Mouse (Mus musculus) adrenal gland, postnatal 25 days (tissue): ENCODE measurements around the gene Ifrd2. TPM values are rescaled to one million over a fixed set of nuclear protein-coding genes. Genes with fewer than 3 reads are reported as not detected.

Experiments used
- DNase-seq: peaks from one replicate; pipeline ENCODE4 v3.0.0; 2021; ENCODE audit warnings: mixed read lengths
- total RNA-seq: library from RNA; stranded (reverse); gene quantifications from 2 replicates; pipeline ENCODE4 v1.2.3, GENCODE M21; 2021

Ifrd2 gene
- total RNA-seq, 1 experiment from 2014 or later: 47.0 TPM

GRCm38 (mm10) chr9:107575579-107576356, 11.7 kb upstream of the Ifrd2 start:
- DNase-seq: no peak

DNA sequence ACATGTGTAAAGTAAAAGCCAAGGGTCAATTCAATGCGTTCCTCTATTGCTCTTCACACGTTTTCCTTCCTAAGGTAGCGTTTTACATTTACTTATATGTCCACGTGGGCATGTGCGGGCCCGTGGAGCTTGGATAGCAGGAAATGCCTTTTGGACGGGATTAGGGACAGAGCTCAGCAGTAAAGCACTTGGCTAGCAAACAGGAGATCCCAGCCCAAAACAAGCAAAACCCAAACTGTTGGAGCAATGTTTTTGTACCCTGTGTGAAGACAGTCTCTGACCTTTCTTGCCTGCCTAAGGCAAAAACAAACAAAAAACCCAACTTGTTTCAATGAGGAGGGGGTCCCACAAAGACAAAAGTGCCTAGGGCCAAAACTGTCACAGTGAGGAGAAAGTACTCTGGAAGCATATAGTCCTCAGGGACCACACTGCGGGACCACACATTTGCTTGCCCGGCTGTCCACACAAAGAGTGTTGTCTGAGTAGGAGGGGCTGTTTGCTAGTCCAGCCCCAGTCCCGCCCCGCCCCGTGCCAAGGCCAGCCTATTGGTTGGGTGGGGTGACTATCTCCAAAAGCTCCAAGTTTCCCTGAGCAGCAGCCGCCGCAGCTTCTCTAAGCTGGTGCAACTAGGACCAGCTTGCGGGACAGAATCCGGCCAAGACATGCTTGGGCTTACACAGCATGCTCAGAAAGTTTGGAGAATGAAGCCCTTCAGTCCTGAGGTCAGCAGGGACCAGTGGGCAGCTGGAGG, 10.9 kb upstream of the Ifrd2 start, which contains the start of gene Hyal1:
Gene Hyal1 (plus strand): TSS at position 571 of the 751 bp plus-strand sequence.
- peak; percentile 86 for DNase-seq

GRCm38 (mm10) chr9:107577871-107578270, 9.6 kb upstream of the Ifrd2 start:
- no peak for DNase-seq

GRCm38 (mm10) chr9:107578587-107578986, 8.9 kb upstream of the Ifrd2 start, which contains the start of gene Naa80:
Naa80 (plus strand) TSS chr9:107578887.
- DNase-seq: no peak

GRCm38 (mm10) chr9:107579023-107579900, 8.2 kb upstream of the Ifrd2 start:
- no peak for DNase-seq

GRCm38 (mm10) chr9:107580501-107581317, 6.7 kb upstream of the Ifrd2 start, which contains the start of gene Hyal3:
Hyal3 (plus strand) TSS chr9:107580818.
- peak; percentile 85 for DNase-seq

DNA sequence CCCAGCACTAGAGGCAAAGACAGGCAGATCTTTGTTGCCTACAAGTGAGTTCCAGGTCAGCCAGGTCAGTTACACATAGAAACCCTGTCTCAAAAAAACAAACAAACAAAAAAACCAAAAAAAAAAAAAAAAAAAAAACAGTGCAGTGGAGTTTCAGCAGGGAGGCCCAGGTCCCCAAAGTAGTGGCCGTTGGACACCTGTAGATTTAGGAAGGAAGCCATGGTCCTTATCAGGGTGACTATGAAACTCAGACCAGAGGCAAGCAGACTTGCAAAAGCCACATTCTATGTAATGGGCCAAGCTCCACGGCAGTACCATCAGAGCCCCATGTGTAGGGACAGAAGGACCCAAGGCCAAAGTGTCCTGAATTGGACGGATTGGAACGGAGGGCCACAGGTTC, 5.9 kb upstream of the Ifrd2 start:
- DNase-seq: no peak

DNA sequence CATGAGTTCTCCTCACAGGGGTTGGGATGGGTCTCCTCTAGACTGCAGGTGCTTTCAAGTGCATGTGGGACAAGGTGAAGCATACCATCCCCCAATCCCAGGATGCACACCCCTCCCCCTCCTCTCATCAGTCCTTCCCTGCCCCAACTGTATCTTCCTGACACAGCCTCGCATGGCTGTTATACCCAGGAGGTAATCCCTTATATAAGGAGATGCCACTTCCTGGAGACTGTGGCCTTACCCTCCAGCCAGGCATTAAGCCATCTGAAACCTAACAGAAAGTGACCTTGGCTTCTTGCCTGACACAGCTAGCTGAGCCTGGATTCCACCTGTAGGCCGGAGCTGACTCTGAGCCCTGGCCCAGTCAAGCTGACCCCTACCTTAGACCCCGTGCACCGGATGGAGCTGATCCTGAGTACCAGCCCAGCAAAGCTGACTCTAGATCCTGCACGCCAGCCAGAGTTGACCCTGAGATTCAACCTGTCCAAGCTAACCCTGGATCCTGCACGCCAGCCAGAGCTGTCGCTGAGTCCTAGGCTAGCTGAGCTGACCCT, 4.9 kb upstream of the Ifrd2 start:
- no peak for DNase-seq

GRCm38 (mm10) chr9:107583174-107583573, 4.3 kb upstream of the Ifrd2 start:
- no peak for DNase-seq

DNA sequence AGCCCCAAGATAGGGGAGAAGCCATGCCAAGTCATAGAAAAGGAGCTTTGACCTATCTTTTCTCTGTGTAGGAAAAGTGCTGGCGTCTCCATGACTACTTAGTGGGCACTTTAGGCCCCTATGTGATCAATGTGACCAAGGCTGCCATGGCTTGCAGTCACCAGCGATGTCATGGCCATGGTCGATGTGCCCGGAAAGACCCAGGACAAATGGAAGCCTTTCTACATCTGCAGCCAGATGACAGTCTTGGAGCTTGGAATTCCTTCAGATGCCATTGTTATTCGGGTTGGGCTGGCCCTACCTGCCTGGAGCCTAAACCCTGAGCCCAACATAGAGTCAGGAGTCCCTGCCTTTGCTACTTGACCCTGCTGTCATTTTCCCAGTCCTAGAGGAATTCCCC, 938 bp upstream of the Ifrd2 start:
- DNase-seq: no peak

- DNase-seq: peak; percentile 67
Observed at GRCm38 (mm10) chr9:107587833-107588639, 594 bp downstream of the Ifrd2 start.

DNA sequence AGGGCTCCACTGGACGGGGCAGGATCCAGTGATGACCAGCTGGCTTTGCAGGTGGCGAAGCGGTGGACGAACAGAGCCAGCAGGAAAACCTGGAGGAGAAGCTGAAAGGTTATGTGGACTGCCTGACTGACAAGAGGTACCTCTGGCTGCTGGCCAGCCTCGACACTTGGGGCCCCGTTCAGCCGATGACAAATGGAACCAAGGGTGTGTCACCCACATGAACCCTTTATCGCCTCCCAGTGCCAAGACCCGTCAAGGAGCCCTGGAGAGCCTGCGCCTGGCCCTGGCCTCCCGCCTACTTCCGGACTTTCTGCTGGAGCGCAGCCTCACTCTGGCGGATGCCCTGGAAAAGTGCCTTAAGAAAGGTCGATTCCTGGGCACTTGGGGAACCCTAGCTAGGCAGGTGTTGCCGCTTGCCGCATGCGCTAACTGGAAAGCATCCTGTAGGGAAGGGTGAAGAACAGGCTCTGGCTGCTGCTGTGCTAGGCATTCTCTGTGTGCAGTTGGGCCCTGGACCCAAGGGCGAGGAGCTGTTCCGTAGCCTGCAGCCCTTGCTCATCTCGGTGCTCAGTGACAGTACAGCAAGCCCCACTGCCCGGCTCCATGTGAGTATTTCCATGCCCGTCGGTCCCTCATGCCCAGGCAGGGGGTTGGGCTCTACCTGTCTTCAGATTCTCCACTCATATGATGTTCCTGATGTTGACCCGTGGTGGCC, 2.8 kb downstream of the Ifrd2 start:
- DNase-seq: peak; percentile 28

DNA sequence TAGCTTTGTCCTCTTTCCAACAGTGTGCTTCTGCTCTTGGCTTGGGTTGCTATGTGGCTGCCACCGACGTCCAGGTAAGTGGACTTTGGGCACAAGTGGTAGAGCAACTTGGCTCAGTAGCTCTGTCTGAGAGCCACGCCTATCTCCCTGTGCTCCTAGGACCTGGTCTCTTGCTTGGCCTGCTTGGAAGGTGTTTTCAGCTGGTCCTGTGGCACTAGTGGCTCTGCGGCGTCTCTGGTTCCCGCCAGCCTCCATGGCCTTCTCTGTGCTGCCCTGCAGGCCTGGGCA, 3.3 kb downstream of the Ifrd2 start:
- DNase-seq: no peak

GRCm38 (mm10) chr9:107593101-107593976, 5.9 kb downstream of the Ifrd2 start:
- no peak for DNase-seq

DNA sequence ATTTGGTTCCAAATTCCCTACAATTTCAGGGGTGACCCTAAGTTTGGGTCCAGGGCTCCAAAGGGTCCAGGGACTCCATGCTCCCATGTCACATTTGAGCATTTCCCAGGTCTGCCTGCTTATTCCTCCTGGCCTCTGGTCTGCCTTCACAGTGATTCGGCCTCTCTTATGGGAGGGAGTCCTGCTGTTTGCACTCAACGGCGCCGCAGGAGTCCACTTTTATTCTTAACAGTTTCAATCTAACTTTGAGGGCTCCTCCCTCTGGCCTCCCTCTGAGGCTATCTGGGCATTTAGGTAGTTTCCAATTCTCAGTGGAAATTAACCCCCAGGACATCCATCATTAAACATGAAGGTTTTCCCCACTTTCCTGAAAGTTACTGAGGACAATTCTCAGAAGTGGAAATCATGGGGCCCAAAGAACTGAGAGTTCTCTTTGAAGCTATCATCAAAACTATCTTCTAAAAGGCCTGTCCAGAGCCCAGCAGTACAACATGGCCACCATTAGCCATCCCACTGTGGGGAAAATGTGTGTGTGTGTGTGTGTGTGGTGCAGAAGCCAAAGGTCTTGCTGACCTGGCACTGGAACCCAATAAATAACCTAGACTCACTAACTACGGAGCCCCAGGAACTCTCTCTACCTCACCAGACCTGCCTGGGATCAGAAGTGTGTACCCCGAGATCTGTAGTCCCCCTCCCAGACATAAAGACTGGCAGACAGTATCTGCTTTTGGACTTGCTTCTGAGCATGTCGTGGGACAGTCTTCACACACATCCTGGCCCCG, 7.0 kb downstream of the Ifrd2 start:
- DNase-seq: no peak

DNA sequence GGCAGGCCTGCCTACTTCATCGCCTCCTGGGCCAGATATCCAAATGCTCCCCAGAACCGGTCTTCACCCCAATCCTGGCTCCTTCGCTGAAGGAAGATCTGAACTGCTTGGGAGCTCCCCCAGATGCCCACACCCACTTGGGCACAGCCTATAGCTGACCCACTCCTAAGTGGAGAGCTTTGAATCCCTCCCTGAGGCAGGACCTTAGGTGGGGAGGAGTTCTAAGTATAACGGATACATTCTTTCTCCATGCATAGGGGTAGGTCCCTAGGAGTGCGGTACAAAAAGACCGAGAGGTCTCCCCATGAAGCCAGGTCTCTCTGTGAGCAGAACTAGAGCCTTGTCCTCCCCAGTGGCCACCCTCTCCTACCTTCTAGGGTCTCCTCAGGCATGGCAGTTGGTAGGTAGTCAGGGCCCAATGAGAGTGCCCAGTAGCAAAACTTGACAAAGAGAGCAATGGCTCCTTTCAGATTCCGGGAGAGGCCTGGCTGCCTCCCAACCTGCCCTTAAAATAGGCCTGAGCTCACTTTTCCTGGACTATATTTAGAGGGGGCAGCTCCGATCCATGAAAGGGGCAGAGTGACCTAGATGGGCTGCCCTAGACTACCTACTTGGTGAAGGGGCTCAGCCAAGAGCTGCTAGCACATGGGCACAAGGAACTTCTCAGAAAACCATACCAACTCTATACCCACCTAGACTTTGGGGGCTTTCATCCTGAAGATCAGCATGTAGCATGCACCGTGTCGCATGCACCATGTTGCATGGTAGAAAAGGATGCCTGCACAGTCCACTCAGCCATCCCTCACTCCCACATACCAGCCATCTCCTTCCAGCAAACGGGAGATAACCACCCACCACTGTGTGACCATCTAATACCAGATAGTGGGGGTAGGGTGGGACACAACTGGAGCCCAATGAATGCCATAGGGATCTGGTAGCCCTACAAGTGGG, 9.5 kb downstream of the Ifrd2 start:
- DNase-seq: no peak

GRCm38 (mm10) chr9:107598385-107598784, 10.9 kb downstream of the Ifrd2 start:
- no peak for DNase-seq
